Mouse (Mus musculus): ENCODE data around the gene Fshr.

DNA sequence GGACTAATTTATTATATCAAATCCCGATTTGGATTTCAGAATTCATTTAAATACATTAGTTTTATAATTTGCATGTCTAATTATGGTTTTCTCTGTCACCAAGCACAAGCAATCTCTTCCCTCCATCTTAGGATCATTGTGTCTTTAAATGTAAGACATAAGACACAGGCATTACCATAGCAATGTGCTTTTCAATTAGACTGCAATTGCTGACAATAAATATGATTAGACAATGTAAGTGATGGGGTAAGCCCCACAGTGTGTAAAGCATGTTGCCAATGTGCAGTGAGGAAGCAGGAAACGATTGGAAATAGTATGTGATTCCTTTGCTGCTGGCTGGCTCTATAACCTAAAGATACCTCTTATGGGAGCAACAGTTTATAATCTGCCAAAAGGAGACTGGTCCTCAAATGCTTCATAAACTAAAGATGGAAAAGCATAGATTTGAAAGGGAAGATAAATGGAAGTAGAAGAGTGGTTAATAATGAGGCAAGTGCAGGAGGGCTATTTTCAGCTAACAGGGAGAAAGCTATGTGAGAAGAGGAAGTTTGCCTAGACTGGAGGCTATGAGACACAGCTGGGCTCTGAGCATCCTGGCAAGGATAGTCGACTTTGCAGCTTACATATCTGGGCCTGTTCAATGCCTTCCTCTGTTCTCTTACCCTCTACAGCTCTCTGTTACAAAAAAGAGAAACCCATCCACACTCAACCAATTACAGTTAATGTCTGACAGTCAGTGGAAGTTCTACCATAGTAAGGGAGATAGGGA, 136.0 kb downstream of the Fshr start:
- no peak for TF ChIP-seq CTCF (conservative IDR thresholded peaks at IDR 0.05; ENCODE audit: insufficient read depth, insufficient read length, low read depth, low read length)
- no peak for TF ChIP-seq POLR2A (IDR thresholded peaks at IDR 0.05; ENCODE audit: low read depth, low read length)
